Mouse (Mus musculus): Measurements from ENCODE around the gene Gm9817. TPM values are rescaled to one million over a fixed set of nuclear protein-coding genes. Genes with fewer than 3 reads are reported as not detected.

The Gm9817 gene
- 0.13 TPM for polyA plus RNA-seq (2017; shearing (Covaris generic))

DNA sequence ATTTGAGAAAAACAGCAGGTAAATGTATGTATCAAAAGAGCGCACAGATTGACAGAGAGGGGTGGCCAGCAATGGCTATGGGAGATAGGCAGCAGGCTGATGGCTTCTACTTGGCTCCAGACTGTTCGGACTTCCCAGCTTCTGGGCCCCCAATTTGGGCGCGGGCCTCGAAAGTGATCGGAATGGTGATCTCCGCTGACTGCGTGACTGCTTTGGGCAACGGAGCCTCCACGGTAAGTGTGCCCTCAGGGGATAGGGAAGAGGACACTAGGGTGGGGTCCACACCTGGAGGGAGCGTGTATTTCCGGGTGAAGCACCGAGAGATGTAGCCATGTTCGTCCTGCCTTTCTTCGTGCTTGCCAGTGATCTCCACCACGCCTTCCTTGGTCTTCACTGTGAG, at the start of gene Gm9817:
TSS of gene Gm9817 (plus strand) at position 301 of the 400 bp plus-strand sequence.

Other genes with a start within 250 kb of the Gm9817 start
- gene Dtnbp1, start 76.5 kb upstream of the Gm9817 start, polyA plus RNA-seq (2017; shearing (Covaris generic)) = 53.8 TPM